Mouse (Mus musculus) v-Abl transformed pro-B cells (cell line): ENCODE results near the gene Elmod2.
"Not testable (repeated sequence)": the region's sequence is repeated elsewhere in the genome, so short reads cannot be mapped to it uniquely, and the experiment has no call there.

Source experiments
- in situ Hi-C, 2 experiments: fragments of 400-800 bp; cut with MboI; formaldehyde crosslinking; loops; one replicate each; pipeline ENCODE4 v1.15.1; 2025; ENCODE audit not compliant: unreplicated experiment in 2 of 2

Gene Elmod2

DNA sequence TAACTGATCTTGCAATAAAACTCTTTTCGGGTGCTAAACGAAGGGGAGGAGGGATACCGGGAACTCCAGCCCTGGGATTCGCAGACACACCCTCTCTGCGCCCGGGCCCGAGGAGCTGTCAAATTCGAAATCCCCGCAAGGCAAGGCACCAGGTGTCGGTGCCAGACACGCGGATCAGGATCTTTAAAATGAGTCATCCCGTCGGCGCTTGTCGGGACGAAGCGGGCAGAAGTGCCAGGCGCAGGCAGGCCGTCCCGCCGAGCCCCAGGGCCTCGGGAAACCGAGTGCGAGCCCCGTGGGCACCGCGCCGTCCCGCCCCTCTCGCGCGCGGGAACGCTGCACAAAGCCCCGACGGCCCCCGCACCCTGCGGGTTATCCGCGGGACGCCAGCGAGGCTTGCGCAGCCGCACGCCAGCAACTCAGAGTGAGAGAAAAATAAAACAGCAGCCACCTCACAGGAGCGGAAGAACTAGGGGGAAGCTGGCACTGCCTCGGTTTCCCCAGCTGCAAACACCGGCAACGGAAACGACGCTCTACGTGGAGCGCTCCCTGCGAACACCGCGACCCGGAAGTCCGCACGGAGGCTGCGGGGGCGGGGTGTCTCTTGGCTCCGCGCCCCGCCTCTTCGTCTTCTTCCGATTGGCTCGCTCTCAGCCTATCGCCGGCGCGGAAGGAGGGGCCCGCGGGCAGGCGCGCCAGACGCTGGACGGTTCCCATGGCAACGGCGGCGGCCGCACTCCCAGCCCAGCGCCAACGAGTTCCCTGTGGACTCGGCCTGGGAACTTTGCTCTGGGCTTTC, at the start of gene Elmod2:
Elmod2 (minus strand) TSS at position 588 of the 799 bp plus-strand sequence.
- in situ Hi-C loops = loop anchor here (5.0 to 25.0 kb wide), 2 partner anchors 55 to 105 kb away; partner anchors contain the start of gene Clgn (in 1 of the 2)

- in situ Hi-C loops = no loop called here
Measured at GRCm38 (mm10) chr8:83381016-83381415, 48.7 kb upstream of the Elmod2 start.

GRCm38 (mm10) chr8:83380141-83380540, 47.9 kb upstream of the Elmod2 start:
- in situ Hi-C loops = no loop called here

- in situ Hi-C loops = no loop called here
Measured at GRCm38 (mm10) chr8:83377231-83377630, 44.9 kb upstream of the Elmod2 start.

DNA sequence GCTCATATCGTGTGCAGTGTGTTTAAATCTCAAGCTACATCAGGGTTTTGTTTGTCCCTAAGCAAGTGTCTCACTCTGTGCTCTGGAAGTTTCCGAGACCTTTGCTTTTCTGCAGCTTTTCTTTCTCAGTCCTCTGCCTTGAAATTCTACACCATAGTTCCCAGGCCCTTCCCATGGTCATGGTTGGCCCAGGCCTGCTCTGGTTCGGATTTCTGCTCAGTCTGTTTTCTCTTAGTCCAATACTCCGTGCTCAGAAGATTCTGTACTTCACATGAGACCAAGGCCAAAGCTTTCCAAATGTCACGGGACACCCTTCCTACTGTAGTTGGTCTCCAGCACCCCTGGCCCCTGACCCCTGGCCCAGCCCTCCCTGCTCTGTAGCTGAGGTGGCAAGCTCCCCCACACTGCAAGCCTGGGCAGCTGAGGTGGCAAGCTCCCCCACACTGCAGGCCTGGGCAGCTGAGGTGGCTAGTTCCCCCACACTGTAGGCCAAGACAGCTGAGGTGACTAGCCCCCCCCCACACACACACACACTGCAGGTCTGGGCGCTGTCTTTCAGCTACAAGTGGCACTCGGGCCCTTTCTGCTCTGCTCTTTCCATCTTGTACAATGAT, 31.0 kb upstream of the Elmod2 start:
- in situ Hi-C loops = no loop called here

DNA sequence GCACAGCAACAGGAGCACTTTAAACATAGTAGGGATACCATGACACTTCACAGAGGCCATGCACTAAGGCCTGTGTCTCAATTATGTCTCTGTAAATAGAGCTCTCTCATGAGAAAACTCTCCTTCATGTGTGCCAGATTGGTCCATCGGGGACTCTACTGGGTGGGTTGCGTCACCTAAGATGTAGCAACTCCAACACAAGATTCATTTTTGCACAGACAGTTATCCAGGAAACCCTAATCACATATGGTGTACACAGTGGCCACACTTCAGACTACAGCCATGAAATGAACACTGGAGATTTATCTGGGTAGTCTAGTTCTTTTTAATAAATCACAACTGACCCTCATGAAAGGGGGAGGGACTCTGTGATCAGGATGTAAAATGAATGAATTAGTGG, 19.0 kb upstream of the Elmod2 start:
- in situ Hi-C loops = no loop called here

GRCm38 (mm10) chr8:83348263-83348662, 16.0 kb upstream of the Elmod2 start, which contains the start of gene Mgat4d:
Gene Mgat4d, plus strand, starts transcription at chr8:83348471.
- in situ Hi-C loops = loop anchor here (5.0 to 25.0 kb wide), 2 partner anchors 89 to 251 kb away; no protein-coding TSS in a partner anchor

- in situ Hi-C loops = loop anchor here in 1 of 2 experiments (5.0 to 25.0 kb wide), 2 partner anchors 95 to 245 kb away; no protein-coding TSS in a partner anchor
Measured at GRCm38 (mm10) chr8:83342693-83343092, 10.4 kb upstream of the Elmod2 start.

DNA sequence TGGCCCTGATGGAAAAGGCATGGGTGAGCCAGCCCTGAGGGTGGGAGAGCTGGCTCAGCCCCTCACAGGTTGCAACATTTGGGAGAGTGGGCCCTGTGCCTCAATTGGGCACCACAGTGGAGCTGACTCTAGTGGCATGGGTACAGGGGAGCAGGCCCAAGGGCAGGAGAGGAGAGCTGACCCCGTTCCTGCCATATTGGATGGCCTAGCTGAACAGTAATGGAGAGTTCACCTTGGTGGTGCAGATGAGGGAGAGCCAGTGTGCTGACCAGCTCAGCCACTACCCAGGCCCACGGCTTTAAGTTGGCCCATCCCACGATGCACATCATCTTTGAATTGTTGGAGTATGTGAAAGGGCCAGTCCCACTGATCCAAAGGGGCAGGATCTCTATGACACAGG, 9.8 kb upstream of the Elmod2 start:
- in situ Hi-C loops = loop anchor here in 1 of 2 experiments (5.0 to 25.0 kb wide), 2 partner anchors 95 to 245 kb away; no protein-coding TSS in a partner anchor

GRCm38 (mm10) chr8:83332864-83333263, 578 bp upstream of the Elmod2 start:
- in situ Hi-C loops = loop anchor here (5.0 to 25.0 kb wide), 2 partner anchors 54 to 104 kb away; partner anchors contain the start of gene Clgn (in 1 of the 2)

DNA sequence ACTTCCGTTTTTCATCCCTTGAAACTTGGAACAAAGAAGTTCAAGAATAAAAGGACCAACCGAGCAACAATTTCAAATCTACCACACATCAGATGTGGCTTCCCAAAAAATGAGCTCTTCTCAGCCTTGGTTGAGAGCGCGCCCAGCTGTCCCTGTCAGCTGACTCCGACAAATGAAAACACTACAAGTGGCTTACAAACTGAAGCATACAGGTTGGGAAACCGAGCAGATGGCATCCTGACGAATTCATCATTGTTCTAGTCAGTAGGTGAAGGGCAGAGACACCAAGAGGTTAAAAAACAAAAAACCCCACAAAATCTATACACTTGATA, 753 bp downstream of the Elmod2 start:
- in situ Hi-C loops = loop anchor here (5.0 to 25.0 kb wide), 2 partner anchors 56 to 106 kb away; partner anchors contain the start of gene Clgn (in 1 of the 2)

DNA sequence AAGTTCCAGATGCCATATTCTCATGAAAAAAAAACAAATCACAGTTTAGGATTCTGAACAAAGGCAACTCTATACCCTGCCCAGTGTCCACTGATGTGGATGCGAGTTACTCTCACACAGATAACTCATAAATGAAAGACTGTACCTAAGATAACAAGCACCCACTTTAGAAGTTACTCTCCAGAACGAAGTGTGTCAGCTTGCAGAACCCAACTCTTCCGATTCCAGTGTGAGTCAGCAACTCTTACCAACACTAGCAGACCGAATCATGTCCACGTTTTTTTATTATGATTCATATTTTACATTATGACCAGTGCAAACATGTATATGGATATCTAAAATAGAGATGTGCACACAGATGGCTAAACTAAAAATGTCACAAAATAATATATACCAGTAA, 4.4 kb downstream of the Elmod2 start:
- in situ Hi-C loops = loop anchor here (10.0 to 25.0 kb wide), 3 partner anchors 109 to 223 kb away; no protein-coding TSS in a partner anchor

DNA sequence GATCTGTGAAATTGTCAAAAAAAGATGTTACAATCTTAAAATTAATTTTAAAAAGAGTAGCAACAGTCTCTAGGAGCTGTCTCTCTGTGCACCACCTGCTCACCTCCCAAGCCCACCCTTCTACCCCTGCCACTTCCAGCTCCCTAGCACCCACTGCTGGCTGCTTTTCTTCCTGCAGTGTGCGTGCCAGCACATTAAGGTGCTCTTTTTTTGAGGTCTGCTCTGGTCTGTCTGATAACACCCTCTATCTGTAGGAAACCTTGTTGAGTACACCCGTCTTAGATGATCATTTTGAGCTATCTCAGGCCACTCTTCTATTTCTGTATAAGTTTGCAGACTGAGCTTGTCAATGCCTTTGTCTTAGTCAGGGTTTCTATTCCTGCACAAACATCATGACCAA, 9.2 kb downstream of the Elmod2 start:
- in situ Hi-C loops = loop anchor here (10.0 kb wide), 2 partner anchors 122 to 218 kb away; no protein-coding TSS in a partner anchor

GRCm38 (mm10) chr8:83322374-83322773, 9.9 kb downstream of the Elmod2 start:
- in situ Hi-C loops = loop anchor here (10.0 kb wide), 2 partner anchors 122 to 218 kb away; no protein-coding TSS in a partner anchor

DNA sequence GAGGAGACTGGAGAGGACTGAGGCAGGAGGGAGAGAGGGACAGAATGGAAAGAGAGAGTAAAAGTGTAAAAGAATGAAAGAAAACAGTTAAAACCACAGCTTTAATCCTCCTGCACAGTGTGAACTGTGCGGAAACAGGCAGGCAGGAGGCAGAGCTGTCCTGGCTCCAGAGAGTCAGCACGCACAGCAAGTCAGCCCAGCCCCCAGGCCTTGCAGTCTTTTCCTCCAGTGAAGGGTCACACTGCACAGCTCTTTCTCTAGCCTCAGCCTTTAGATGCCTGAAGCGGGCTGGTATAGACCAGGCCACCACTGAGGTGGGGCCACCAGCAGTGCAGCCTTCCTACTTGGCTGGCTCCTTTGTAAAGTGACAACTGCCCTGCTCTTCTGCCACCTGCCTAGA, 11.7 kb downstream of the Elmod2 start:
- in situ Hi-C loops = loop anchor here (10.0 kb wide), 2 partner anchors 124 to 216 kb away; no protein-coding TSS in a partner anchor

GRCm38 (mm10) chr8:83315691-83316090, 16.6 kb downstream of the Elmod2 start:
- in situ Hi-C loops = no loop called here

- in situ Hi-C loops = not testable (repeated sequence)
Measured at GRCm38 (mm10) chr8:83315084-83315483, 17.2 kb downstream of the Elmod2 start.

GRCm38 (mm10) chr8:83309836-83310235, 22.4 kb downstream of the Elmod2 start:
- in situ Hi-C loops = no loop called here

DNA sequence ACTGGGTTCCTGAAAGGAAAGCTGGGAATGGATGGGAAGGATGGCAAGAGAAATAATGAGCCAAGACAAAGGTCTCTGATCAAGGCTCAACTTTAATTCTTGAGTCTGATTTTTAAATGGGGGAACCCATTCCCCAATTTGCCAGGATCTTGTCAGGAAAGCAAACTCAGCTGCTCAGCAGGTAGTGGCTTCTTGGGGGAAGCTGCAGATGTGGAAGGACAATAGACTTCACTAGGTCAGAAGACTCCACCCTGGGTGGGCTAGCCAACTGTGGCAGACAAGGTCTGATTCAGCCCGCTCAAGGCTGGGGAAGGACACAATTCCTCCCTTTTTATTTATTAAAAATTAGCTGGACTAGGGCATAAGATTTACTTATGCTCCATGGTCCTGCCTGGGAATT, 27.3 kb downstream of the Elmod2 start:
- in situ Hi-C loops = no loop called here

- in situ Hi-C loops = no loop called here
Measured at GRCm38 (mm10) chr8:83300135-83300534, 32.2 kb downstream of the Elmod2 start.

DNA sequence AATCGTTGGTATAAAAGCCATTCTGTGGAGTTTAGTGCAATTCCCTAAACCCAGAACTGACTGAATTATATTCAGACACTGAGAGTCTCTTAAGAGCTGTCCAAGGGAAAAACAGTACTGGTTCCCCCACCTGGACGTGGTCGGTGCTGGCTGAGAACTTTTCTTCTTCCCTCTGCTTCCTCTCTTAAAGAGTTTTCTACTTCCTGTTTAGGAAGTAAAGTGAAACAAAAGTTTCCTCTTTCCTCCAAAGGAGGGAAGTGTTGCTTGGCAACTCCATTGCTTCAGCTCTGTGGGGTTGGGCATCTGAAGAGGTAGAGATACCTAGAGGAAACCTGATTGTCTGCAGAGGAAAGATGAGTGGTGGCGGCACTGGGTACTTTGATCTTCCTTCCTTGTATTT, 34.9 kb downstream of the Elmod2 start:
- in situ Hi-C loops = no loop called here
